Mouse (Mus musculus): ENCODE data around the gene Tada2a.

Tada2a gene

DNA sequence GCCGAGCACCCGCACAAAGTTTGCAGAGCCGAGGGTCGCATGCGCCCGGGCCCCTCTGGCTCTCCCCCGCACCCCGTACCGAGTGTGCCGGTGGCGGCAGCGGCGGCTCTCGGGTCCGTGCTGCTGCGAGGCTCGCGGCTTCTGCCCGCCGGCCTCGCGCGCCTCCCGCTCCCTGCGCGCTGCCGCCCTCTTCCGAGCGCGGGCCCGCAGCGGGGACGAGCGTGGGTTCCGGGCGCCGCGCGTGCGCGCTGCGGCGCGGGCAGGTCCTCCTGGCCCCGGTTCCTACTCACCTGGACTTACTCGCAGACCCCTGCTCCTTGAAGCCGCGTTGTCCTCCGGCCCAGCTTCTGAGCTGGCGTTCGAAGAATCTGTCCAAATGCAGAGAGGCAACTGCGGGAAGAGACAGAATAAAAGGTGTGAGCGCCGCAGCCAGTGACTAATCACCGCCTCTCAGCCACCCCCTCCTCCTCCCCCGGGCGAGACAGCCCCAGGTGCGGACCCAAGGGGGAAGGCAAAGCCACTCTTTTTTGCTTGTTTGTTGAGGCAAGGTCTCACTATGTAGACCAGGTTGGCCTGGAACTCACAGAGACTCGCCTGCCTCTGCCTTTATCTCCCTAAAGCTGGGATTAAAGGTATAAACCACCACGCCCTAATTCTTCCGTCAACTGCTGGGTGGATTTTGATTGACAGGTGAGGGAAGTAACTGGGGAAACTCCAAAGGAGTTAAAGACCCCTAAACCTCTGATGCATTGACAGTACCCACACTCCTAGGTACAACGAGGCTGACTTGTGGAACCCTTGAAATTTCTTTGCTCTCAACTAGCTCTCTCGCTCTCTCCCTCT lies 61.0 kb downstream of the Tada2a start:
- in situ Hi-C loops (cut with MboI; ENCODE audit: low pct_unique_long_range_greater_than_20kb in 1 of 2, low sequenced_read_pairs in 2 of 2, unreplicated experiment in 1 of 2): no loop called here

DNA sequence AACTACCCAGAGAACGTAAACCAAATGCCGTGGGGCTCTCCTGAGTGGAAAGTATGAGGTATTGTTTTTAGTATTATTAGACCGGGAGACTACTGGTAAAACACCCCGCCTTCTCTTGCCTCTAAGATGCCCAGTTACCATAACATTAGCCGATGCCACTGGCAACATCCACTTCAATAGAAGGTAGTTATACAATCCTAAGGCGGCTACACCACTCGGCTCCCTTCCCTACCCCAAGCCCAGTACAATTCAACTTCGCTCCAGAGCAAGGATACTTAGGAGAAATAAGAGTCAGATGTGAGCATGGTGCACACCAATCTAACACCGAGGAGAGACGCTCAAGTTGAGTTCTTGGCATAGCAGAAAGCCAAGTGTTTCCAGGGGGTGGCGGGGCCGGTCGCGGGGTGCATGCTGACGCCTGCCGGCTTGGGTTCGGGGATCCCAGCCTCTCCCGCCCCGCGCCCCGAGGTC lies 61.6 kb downstream of the Tada2a start:
- in situ Hi-C loops (cut with MboI; ENCODE audit: low pct_unique_long_range_greater_than_20kb in 1 of 2, low sequenced_read_pairs in 2 of 2, unreplicated experiment in 1 of 2): no loop called here

DNA sequence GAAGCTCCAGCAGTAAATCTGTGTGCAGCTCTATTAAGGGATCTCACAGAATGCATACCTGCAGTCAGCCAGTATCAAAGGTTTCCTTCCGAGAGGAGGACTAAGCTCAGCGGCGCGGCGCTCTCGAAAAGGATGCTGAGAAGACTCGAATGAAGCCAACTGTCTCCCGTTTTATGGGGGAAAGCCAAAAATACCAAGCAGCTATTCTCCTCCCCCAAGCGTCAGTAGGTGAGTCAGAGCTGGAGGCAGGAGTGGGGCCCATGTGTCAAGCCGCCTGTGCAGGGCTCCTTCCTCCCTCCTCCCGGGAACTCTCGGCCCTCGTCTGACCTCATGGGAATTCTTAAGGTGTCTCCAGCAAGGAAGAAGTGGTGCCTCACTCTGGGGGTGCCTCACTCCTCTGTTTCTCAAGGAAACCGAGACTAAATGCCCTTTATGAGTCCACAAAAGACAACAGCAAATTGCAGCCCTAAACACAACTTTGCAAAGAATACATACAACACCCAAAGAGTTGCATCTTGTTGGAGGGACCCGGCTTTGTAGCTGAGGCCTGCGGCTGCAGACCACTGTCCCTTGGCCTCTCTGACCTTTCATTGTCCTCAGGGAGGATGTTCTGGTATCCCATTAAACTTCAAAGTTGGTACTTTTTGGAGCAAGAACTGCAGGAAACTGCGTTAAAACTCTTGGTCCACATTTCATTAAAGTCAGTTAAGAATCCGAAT lies 62.3 kb downstream of the Tada2a start:
- in situ Hi-C loops (cut with MboI; ENCODE audit: low pct_unique_long_range_greater_than_20kb in 1 of 2, low sequenced_read_pairs in 2 of 2, unreplicated experiment in 1 of 2): no loop called here

DNA sequence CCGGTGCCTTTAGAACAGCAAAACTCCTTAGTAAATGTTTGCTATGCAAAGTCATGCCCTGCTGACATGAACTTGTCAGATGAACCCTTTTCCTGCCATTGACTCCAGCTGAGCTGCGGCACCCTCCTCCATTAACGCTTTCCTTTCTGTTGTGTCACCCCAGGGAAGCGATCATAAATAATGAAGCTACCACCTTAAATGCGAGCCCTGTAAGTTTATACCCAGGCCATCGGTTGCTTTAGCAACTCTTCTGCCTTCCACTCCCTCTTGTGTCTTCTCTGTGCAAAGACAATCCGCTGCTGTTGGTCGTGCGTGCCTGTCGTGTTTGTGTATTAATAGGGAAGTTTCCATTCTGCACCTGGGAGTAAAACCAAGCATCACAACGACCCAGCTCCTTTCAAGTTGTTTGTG lies 63.3 kb downstream of the Tada2a start:
- in situ Hi-C loops (cut with MboI; ENCODE audit: low pct_unique_long_range_greater_than_20kb in 1 of 2, low sequenced_read_pairs in 2 of 2, unreplicated experiment in 1 of 2): no loop called here

DNA sequence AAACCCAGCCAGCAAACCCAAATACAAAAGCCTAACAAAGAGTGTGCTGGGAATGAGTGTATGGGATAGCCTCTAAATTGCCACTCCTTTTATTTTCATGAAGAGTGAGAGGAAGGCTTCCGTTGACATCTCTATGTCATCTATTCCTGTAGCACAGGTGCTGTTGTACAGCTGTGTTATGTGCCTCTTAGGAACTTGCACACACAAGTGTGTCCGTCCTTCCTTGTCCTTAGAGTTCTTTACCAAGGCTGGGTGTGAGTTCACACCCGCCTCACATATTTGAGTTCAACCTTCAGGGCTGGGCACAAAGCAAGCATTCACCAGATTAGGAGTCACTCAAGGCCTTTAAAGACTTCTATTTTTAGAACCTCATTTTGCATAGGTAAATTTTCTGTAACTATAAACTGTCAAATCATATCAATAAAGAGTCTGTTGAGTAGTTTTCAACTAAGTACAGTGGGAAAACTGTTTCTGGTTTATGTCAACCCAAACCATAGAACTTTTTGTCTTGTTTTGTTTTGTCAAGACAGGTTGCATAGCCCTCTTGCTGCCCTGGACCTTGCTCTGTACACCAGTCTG lies 65.7 kb downstream of the Tada2a start:
- in situ Hi-C loops (cut with MboI; ENCODE audit: low pct_unique_long_range_greater_than_20kb in 1 of 2, low sequenced_read_pairs in 2 of 2, unreplicated experiment in 1 of 2): no loop called here

DNA sequence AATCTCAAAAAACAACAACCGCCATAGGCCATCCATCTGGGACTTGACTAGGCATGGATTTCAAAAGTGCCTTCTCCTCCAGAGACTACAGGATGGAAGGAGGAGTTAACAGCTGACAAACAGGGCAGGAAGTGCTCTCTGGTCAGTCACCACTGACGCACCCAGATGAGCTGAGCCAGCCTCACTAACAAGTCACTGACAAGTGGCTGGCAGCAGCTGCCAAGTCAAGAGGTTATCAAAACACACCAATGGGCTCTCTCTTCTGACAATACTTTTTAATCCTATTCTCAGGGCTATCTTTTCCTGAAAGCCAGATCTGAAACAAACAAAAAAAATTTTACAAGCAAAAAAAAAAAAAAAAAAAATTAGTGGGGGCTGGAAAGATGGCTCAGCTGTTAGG lies 66.6 kb downstream of the Tada2a start:
- in situ Hi-C loops (cut with MboI; ENCODE audit: low pct_unique_long_range_greater_than_20kb in 1 of 2, low sequenced_read_pairs in 2 of 2, unreplicated experiment in 1 of 2): no loop called here

DNA sequence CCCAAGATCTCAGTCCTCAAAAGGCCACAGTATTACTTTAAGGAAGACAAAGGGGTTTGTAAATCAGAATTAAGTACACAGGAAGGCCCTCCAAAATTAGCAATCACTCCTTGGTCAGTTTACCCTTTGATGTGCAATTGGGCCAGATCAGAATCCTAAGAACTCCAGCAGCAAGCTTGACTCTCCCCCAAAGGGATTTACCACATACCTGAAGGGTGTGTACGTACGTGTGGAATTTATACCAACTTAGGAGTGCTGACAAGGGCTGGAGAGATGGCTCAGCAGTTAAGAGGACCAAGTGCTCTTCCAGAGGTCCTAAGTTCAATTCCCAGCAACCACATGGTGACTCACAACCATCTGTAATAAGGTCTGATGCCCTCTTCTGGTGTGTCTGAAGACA lies 67.5 kb downstream of the Tada2a start:
- in situ Hi-C loops (cut with MboI; ENCODE audit: low pct_unique_long_range_greater_than_20kb in 1 of 2, low sequenced_read_pairs in 2 of 2, unreplicated experiment in 1 of 2): no loop called here

DNA sequence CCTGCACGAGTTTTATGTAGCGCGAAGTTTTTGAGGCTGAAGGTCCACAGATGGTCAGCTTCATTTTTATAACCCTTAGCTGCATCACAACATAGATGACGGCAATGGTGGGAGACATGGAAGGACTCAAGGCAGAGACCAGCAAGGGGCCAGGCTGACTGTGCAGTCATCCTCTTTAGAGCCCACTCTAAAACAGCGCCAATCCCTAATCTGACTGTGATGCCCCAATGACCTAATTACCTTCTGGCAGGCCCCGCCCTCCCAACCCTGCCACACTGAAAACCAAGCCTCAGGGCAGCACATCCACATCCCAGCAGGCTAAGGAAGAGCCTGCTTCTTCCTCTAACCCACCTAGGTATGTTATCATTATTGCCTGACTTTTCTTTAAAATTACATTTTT lies 68.8 kb downstream of the Tada2a start:
- in situ Hi-C loops (cut with MboI; ENCODE audit: low pct_unique_long_range_greater_than_20kb in 1 of 2, low sequenced_read_pairs in 2 of 2, unreplicated experiment in 1 of 2): no loop called here

DNA sequence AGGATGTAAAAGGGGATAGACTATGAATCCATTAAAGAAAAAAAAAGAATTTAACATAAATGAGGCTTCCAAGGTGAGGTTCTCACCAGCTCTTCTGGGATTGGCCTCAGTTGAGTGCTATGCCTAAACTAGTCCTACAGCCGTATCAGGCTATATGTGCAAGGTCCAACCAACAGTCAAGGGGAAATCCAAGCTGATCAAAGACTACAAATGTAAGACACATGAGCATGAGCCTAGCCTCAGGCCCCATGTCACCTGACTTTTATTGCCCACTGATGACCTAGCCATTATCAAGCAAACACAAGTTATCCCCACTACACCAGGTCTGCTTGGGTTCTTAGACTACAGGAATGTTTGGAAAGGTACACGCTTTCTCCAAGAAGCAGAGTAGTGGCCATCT lies 69.6 kb downstream of the Tada2a start:
- in situ Hi-C loops (cut with MboI; ENCODE audit: low pct_unique_long_range_greater_than_20kb in 1 of 2, low sequenced_read_pairs in 2 of 2, unreplicated experiment in 1 of 2): no loop called here

DNA sequence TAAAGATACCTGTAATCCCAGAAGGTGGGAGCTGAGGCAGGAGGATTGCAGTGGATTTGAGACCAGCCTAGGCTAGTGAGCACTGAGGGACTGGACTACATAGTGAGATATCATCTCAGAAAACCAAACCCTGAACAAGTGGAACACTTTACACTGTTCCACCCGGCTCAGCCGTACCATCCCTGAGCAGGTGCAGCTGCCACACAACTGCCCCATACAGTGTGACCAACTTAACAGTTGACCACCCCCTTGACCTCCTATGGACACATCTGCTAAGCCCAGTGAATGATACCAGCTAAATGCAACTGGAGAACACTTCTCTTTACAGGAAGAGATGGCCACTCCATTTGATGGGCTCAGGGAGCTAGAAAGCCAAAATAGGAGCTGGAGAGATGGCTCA lies 72.0 kb downstream of the Tada2a start:
- in situ Hi-C loops (cut with MboI; ENCODE audit: low pct_unique_long_range_greater_than_20kb in 1 of 2, low sequenced_read_pairs in 2 of 2, unreplicated experiment in 1 of 2): no loop called here

DNA sequence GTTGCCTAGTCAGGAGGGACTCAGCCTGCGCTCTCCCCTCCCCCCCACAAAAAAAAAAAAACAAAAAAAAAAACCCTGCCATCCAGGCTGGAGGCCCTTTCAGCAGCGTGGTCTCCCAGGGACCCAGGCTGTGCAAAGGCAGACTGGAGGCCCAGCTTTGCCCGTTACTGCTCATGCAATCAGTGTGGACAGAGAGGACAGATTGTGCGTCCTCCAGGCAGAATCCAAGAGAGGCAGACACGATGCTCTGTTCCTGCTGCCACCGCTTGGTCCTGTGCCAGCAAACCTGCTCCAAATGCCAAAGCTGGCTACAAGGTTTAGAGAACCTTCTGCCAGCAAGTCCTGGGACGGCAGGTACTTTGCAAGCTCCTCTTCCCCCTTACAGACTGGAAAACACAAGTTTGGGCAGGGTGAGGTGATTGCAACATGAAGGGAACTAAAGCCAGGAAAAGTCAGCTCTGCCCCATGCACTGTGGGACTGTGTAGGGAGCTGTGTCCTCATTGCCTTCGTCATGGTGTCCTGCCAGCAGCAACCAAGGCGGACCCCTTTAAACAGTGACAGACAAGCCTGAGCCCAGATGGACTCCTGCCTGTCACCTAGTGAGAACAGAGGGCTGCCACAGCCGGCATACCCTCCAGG lies 75.8 kb downstream of the Tada2a start:
- in situ Hi-C loops (cut with MboI; ENCODE audit: low pct_unique_long_range_greater_than_20kb in 1 of 2, low sequenced_read_pairs in 2 of 2, unreplicated experiment in 1 of 2): no loop called here

DNA sequence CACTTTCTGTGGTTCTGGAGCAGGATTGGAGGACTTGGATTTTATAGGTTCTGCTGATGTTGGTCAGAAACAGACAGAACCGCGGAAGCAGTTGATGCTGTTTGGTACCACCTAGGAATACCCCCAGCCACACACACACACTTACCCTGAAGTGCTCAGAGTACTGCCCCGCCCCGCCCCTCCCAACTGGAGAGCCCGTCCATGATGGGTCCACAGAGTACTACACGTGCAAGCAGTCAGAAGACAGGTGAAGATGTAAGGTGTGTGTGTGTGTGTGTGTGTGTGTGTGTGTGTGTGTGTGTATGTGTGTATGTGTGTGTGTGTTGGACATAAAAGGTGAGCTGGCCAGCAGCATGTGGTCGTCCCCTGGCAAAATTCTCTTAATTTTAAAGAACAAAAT lies 76.3 kb downstream of the Tada2a start:
- in situ Hi-C loops (cut with MboI; ENCODE audit: low pct_unique_long_range_greater_than_20kb in 1 of 2, low sequenced_read_pairs in 2 of 2, unreplicated experiment in 1 of 2): no loop called here

DNA sequence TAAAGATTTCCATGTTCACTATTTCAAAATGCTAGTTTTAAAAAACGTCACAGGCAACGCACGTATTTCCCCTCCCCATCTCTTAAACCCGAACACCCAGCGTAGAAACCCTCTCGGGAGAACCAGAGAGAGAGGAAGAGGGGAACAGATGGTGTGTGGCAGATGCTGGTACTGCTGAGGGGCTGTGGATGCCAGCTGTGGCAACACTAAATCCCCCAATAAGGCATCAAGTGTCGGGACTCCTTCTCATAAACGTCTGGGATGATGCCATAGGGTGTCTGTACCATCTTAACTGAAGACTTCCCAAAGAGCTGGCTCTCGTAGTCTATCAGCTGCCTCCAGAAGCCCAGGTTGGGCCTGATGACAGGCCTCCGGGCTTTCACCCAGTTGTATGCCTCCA lies 81.0 kb downstream of the Tada2a start:
- in situ Hi-C loops (cut with MboI; ENCODE audit: low pct_unique_long_range_greater_than_20kb in 1 of 2, low sequenced_read_pairs in 2 of 2, unreplicated experiment in 1 of 2): loop anchor here in 1 of 2 experiments (25.0 kb wide), 1 partner anchor 236 kb away; no protein-coding TSS in a partner anchor

DNA sequence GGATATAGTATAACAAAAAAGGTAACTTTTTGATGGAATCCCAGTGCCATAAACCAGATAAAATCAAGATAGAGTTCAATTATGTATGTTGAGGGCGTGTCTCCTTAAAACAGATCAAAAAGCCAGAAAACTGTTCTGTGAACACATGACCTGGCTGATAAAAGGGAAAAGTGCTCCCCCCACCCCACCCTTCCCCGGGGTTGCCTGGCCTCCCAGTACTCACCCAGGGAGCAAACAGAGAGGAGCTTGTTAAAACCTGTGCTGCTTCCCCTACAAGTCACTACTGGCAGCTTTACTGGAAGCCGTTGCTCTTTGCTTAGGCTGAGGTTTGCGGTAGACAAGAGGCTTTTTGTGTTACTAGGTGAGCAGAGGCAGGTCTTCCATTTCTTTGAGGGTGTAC lies 82.1 kb downstream of the Tada2a start:
- in situ Hi-C loops (cut with MboI; ENCODE audit: low pct_unique_long_range_greater_than_20kb in 1 of 2, low sequenced_read_pairs in 2 of 2, unreplicated experiment in 1 of 2): loop anchor here in 1 of 2 experiments (25.0 kb wide), 1 partner anchor 235 kb away; no protein-coding TSS in a partner anchor

DNA sequence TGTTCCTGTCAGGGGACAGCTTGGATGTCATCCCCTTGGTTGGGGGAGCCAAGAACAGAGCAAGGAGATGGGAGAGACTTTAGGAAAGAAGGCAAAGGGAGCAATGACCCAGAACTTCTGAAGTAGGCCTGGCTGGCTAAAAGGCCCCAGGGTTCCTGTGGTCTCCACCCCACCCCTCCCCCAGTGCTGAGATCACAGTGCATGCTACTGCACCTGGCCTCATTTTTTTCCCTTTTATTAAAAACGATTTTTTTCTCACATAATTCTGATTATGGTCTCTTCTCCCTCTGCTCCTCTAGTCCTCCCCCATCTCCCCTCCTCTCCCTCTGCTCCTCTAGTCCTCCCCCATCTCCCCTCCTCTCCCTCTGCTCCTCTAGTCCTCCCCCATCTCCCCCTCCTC lies 84.4 kb downstream of the Tada2a start:
- in situ Hi-C loops (cut with MboI; ENCODE audit: low pct_unique_long_range_greater_than_20kb in 1 of 2, low sequenced_read_pairs in 2 of 2, unreplicated experiment in 1 of 2): loop anchor here in 1 of 2 experiments (25.0 kb wide), 1 partner anchor 233 kb away; no protein-coding TSS in a partner anchor

DNA sequence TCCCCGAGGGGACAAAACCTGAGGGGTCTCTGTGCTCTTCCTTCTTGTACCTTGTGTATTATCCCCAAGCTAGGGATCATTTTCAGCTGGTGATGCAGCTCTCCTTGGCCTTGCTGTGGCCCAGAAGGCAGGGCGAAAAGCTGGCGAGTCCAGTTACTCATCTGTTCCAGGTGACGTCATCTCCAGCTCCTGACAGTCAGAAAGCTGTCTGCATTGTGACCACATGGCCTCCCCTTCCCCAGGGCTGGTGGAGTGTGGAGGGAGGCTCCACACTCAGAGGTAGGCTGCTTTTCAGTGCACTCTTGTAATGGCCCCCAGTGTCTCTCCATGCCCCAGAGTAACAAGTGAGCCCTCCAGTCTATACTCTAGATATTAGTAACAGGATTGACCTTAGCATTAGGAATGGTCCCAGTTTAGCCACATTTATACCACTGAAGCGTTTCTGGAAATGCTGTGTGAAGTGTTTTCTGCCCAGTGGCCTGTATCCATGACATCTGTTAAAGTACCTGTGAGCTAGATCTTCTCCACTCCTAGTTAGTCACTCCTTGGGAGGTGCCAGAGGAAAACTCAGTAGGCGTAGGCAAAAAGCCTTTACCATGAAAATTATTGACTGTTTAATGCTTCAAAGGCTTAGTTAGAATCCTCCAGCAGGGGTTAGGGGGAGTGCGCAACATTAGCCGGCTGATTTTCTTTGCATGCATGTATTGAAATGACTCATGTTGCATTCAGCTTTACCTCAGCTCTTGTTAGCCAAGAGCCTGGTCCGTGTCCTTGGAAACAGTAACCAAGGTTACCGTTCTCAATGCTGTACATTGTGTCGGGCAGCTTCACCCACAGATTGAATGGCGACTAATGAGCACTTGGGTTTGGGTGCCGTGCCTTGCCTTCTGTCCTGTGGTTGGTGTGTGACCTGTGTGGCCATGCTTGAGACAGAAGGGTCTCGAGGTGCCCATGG lies 86.3 kb downstream of the Tada2a start:
- in situ Hi-C loops (cut with MboI; ENCODE audit: low pct_unique_long_range_greater_than_20kb in 1 of 2, low sequenced_read_pairs in 2 of 2, unreplicated experiment in 1 of 2): loop anchor here in 1 of 2 experiments (25.0 kb wide), 1 partner anchor 231 kb away; no protein-coding TSS in a partner anchor

DNA sequence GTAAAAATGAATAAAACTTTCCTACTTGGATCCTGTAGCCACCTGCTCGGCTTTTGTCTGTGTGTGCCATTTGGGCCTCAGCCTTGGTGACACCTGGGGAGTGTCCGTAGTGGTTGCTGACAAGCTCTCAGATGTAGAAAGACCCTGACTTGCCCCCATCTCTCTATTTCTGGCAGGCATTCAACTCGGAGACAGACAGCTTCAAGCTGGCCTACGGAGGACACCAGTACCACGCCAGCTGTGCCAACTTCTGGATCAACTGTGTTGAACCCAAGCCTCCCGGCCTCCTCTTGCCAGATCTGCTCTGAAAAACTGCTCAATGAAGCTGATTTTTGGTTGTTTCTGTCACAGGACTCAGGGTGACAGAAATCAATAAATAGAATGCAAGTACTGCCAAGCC lies 88.8 kb downstream of the Tada2a start:
- in situ Hi-C loops (cut with MboI; ENCODE audit: low pct_unique_long_range_greater_than_20kb in 1 of 2, low sequenced_read_pairs in 2 of 2, unreplicated experiment in 1 of 2): loop anchor here in 1 of 2 experiments (25.0 kb wide), 1 partner anchor 228 kb away; no protein-coding TSS in a partner anchor

DNA sequence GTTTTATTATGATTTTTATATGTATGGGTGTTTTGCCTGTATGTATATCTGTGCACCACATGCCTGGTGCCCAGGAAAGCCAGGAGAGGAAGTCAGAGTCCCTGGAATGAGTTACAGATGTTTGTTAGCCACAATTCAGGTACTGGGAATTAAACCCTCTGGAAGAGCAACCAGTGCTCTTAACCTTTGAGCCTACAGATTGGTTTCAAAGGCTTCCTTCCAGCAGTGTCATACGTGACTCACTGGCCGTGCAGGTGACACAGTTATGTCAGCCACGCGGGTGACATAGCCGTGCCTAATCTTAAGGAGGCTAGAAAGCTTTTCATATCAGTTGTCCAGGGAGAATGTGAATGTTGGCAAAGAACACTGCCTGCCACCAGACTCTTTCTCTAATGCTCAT lies 95.7 kb downstream of the Tada2a start:
- in situ Hi-C loops (cut with MboI; ENCODE audit: low pct_unique_long_range_greater_than_20kb in 1 of 2, low sequenced_read_pairs in 2 of 2, unreplicated experiment in 1 of 2): loop anchor here in 1 of 2 experiments (25.0 kb wide), 1 partner anchor 221 kb away; no protein-coding TSS in a partner anchor

Data from mouse embryonic stem cell (cell line).